8 mouse cellular contexts compared by ENCODE assay signal in the genomic region with DNA sequence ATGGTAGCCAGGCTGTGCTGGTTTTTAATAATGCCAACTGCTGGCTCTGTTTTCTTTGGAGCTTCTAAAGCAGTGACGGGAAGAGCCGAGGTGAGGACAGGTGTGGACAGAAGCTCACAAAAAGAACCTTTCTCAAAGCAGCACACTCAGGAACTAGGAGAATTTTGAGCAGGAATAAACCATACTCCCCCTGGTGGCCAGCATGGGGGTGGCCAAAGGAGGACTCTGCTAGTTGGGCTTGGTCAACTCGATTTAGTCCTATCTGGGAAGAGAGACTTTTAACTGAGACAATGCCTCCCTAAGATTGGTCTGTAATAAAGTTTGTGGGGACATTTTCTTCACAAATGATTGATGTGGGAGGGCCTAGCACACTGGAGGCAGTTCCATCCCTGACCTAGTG. TPM values are rescaled to one million over a fixed set of nuclear protein-coding genes. Genes with fewer than 3 reads are reported as not detected.
DNase-seq lines count a peak whose midpoint lies in the region; ATAC-seq and TF ChIP-seq lines count a peak whose summit lies in the region.
"Had no signal": no experiment of that assay in that cellular context is flagged by ENCODE, and none has a peak within 500 bp of the region (broad histone marks: within the 10 kb centered on the region; RNA-seq: fewer than 3 reads in every experiment).

No protein-coding gene starts in this region.

- H3K27me3 ChIP-seq in kidney, postnatal 0 days (ENCODE audit: insufficient read depth, low read length), result no peaks in the 10 kb centered on the region
- H3K27me3 ChIP-seq: heart, embryonic 15.5 days had no signal

- H3K9ac ChIP-seq in kidney, postnatal 0 days (ENCODE audit: low read depth, low read length), result no peak overlapping the region
- H3K9ac ChIP-seq: heart, embryonic 15.5 days had no signal

- DNase-seq in ovary, postnatal 36 days (ENCODE audit: low spot score), result peak; percentile 53
- DNase-seq in ovary, adult 18-20 months (ENCODE audit: low spot score), result no peak
- peak; percentile 65 for DNase-seq in adrenal gland, postnatal 25 days
- DNase-seq in kidney, postnatal 0 days (ENCODE audit: low spot score), result peak; percentile 77
- peak; percentile 55 for DNase-seq in lung, adult 2 months
- peak; percentile 38 for DNase-seq in right cerebral cortex, postnatal 25 days

- no peak overlapping the region for H3K27ac ChIP-seq in kidney, postnatal 0 days
- H3K27ac ChIP-seq: heart, embryonic 15.5 days had no signal

- H3K9me3 ChIP-seq in kidney, postnatal 0 days (replicated peaks; ENCODE audit: low read length), result no peaks in the 10 kb centered on the region
- H3K9me3 ChIP-seq: heart, embryonic 15.5 days had no signal

- ATAC-seq in erythroid progenitor cell, adult 5-6 weeks (replicated peaks; ENCODE audit: low FRiP score, poor library complexity, severe bottlenecking), result peak; percentile 36
- no peak for ATAC-seq in kidney, postnatal 0 days (replicated peaks; ENCODE audit: low FRiP score, low read depth)

- H3K4me1 ChIP-seq in kidney, postnatal 0 days (replicated peaks; ENCODE audit: insufficient read depth, low read length), result peaks cover 19% of the 10 kb centered on the region
- peaks cover 13% of the 10 kb centered on the region for H3K4me1 ChIP-seq in lung, adult 2 months (ENCODE audit: control insufficient read depth, insufficient read depth, low read length)

- no peak for TF ChIP-seq POLR2A in lung, adult 2 months (IDR thresholded peaks at IDR 0.05; ENCODE audit: borderline replicate concordance, extremely low read depth, low read depth, low read length)

- 53% methylated on average over 3 of the region's 3 CpGs for WGBS in kidney, postnatal 0 days
- WGBS in lung, adult 2 months, result 28% methylated on average over 3 of the region's 3 CpGs

- H3K36me3 ChIP-seq in kidney, postnatal 0 days (ENCODE audit: insufficient read depth, low read length), result 0 out of 2 replicates have a peak, but pooled peaks cover 3% of the 10 kb centered on the region
- H3K36me3 ChIP-seq: heart, embryonic 15.5 days had no signal

- TF ChIP-seq CTCF in kidney, postnatal 0 days (IDR thresholded peaks at IDR 0.05; ENCODE audit: low read depth), result peak; percentile 87
- peak; percentile 74 for TF ChIP-seq CTCF in lung, adult 2 months (IDR thresholded peaks at IDR 0.05; ENCODE audit: insufficient read depth, low read length)

- H3K4me3 ChIP-seq in kidney, postnatal 0 days (replicated peaks; ENCODE audit: low read depth, low read length), result no peak overlapping the region
- H3K4me3 ChIP-seq in lung, adult 2 months (replicated peaks; ENCODE audit: extremely low read depth, low read depth, low read length), result no peak overlapping the region

- no peak overlapping the region for H3K4me2 ChIP-seq in kidney, postnatal 0 days (ENCODE audit: low read length)

RNA-seq across cellular contexts. Expression of a gene that starts 1.6 kb away (rescaled TPM):
- 65.6 and 76.5 TPM in 2 replicates for total RNA-seq in adrenal gland, postnatal 25 days (2021)
- total RNA-seq in erythroid progenitor cell, adult 5-6 weeks (2015; ENCODE audit: low replicate concordance), result 18.9 and 21.6 TPM in 2 replicates
- 19.4 and 27.6 TPM in 2 replicates for total RNA-seq in erythroid progenitor cell, adult 5-6 weeks (2017; ENCODE audit: low replicate concordance)
- 25.5 and 26.0 TPM in 2 replicates for polyA plus RNA-seq in kidney, postnatal 0 days (2015; fragmentation: Nextera tagmentation; extraction: Ambion mirVana)
- polyA plus RNA-seq in lung, adult 2 months (2012; rRNA removed), result 18.5 and 22.9 TPM in 2 replicates

RNA-seq across cellular contexts. Expression of a gene that starts 51.0 kb away (rescaled TPM):
- 2.8 and 2.9 TPM in 2 replicates for total RNA-seq in adrenal gland, postnatal 25 days (2021)
- total RNA-seq in erythroid progenitor cell, adult 5-6 weeks (2015; ENCODE audit: low replicate concordance), result 0.72 TPM in 1 of 2 replicates, not detected in the other
- total RNA-seq in erythroid progenitor cell, adult 5-6 weeks (2017; ENCODE audit: low replicate concordance), result not detected in 2 replicates
- polyA plus RNA-seq in kidney, postnatal 0 days (2015; fragmentation: Nextera tagmentation; extraction: Ambion mirVana), result 7.3 and 8.6 TPM in 2 replicates
- polyA plus RNA-seq in lung, adult 2 months (2012; rRNA removed), result 7.0 and 8.8 TPM in 2 replicates

RNA-seq across cellular contexts. Expression of a gene that starts 56.7 kb away (rescaled TPM):
- 0.49 TPM in 1 of 2 replicates, not detected in the other for total RNA-seq in adrenal gland, postnatal 25 days (2021)
- not detected in 2 replicates for total RNA-seq in erythroid progenitor cell, adult 5-6 weeks (2015; ENCODE audit: low replicate concordance)
- 0.64 TPM in 1 of 2 replicates, not detected in the other for total RNA-seq in erythroid progenitor cell, adult 5-6 weeks (2017; ENCODE audit: low replicate concordance)
- polyA plus RNA-seq in kidney, postnatal 0 days (2015; fragmentation: Nextera tagmentation; extraction: Ambion mirVana), result 0.10 and 0.18 TPM in 2 replicates
- 0.26 and 0.91 TPM in 2 replicates for polyA plus RNA-seq in lung, adult 2 months (2012; rRNA removed)
